Mouse (Mus musculus) liver, embryonic 11.5 days (tissue): ENCODE measurements around the gene C1qtnf9. TPM values are rescaled to one million over a fixed set of nuclear protein-coding genes. Genes with fewer than 3 reads are reported as not detected.

ENCODE experiments used
- ATAC-seq: fragments of 200-750 bp; cut with Nextera tagmentation; replicated peaks from 2 replicates; pipeline ENCODE4 v1.8.0; 2017; ENCODE audit warnings: moderate number of reproducible peaks, mild to moderate bottlenecking, moderate TSS enrichment, moderate library complexity; ENCODE audit not compliant: low FRiP score
- DNase-seq: peaks from one replicate; pipeline ENCODE4 v3.0.0-alpha.2; 2017; ENCODE audit warnings: low spot score
- H3K27ac ChIP-seq: fragments of 300-500 bp; sonication (generic); 2 replicates; pipeline ENCODE4 v1.5.1; 2014; ENCODE audit warnings: mild to moderate bottlenecking, low read depth, low read length, control low read depth
- H3K27me3 ChIP-seq: fragments of 300-500 bp; sonication (generic); replicated peaks from 2 replicates; pipeline ENCODE4 v1.6.1; 2014; ENCODE audit warnings: low read length, mixed read lengths; ENCODE audit not compliant: control insufficient read depth, insufficient read depth
- H3K36me3 ChIP-seq: fragments of 300-500 bp; sonication (generic); 2 replicates; pipeline ENCODE4 v1.6.1; 2014; ENCODE audit warnings: mild to moderate bottlenecking, low read length, moderate library complexity, mixed read lengths; ENCODE audit not compliant: control insufficient read depth, insufficient read depth
- H3K4me1 ChIP-seq: fragments of 300-500 bp; sonication (generic); replicated peaks from 2 replicates; pipeline ENCODE4 v1.6.1; 2014; ENCODE audit warnings: low read length, mixed read lengths; ENCODE audit not compliant: control insufficient read depth, insufficient read depth
- H3K4me2 ChIP-seq: fragments of 300-500 bp; sonication (generic); 2 replicates; pipeline ENCODE4 v1.6.1; 2014; ENCODE audit warnings: mild to moderate bottlenecking, control low read depth, moderate library complexity
- H3K4me3 ChIP-seq: fragments of 300-500 bp; sonication (generic); 2 replicates; pipeline ENCODE4 v1.5.1; 2014; ENCODE audit warnings: low read depth, low read length, control low read depth
- H3K9ac ChIP-seq: fragments of 300-500 bp; sonication (generic); 2 replicates; pipeline ENCODE4 v1.6.1; 2014; ENCODE audit warnings: low read depth, low read length, control low read depth
- H3K9me3 ChIP-seq: fragments of 300-500 bp; sonication (generic); 2 replicates; pipeline ENCODE4 v1.6.1; 2016; ENCODE audit warnings: low read length, inconsistent platforms, mixed read lengths; ENCODE audit not compliant: control insufficient read depth
- WGBS: fragments of 180-500 bp; shearing (Covaris S2); extraction: QIAGEN DNeasy Blood & Tissue Kit; methylation state at CpG from one replicate; pipeline ENCODE4 v1.1.7; 2014; 5-methylcytosine and 5-hydroxymethylcytosine counted together
- polyA plus RNA-seq: library from polyadenylated mRNA; unstranded; fragments of >200 nt; fragmentation: Nextera tagmentation; extraction: Ambion mirVana; gene quantifications from 2 replicates; pipeline ENCODE4 v1.2.1, GENCODE M21; 2014

The C1qtnf9 gene
- polyA plus RNA-seq, 1 experiment from 2014 or later, result 0.19 TPM

DNA sequence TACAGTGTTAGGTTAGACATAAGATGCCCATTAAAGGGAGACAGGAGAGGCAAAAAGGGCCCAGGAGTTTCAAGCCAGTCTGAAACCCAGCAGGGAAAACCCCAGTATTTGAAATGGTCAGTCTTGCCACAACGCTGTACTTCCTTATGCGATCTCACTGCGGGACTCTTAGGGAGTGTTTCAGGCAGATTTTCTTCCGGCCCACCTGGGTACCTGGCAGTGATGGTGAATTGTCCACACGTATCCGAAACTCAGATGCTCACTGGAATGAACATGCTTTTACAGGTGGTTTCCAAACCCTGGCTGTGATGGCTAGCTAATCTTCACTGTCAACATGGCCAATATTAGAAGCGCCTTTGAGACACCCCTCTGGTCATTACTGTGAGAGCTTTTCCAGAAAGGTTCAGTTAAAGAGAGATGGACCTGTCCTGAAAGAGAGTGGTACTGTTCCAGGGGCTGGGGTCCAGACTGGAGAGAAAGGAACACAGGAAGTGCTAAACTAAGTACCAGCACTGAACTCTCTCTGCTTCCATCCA lies 14.3 kb downstream of the C1qtnf9 start:
- ATAC-seq (no peak), DNase-seq (no peak)
- H3K4me2 ChIP-seq, result no peak overlapping the region
- H3K27me3 ChIP-seq, result no peaks in the 10 kb centered on the region
- no peak overlapping the region for H3K9ac ChIP-seq
- no peak overlapping the region for H3K4me3 ChIP-seq
- H3K36me3 ChIP-seq, result no peaks in the 10 kb centered on the region; the same call in 1 of the 2 replicates
- H3K9me3 ChIP-seq, result no peaks in the 10 kb centered on the region
- H3K27ac ChIP-seq, result no peak overlapping the region
- 40% methylated on average over 7 of the region's 7 CpGs for WGBS
- peaks cover 3% of the 10 kb centered on the region for H3K4me1 ChIP-seq

DNA sequence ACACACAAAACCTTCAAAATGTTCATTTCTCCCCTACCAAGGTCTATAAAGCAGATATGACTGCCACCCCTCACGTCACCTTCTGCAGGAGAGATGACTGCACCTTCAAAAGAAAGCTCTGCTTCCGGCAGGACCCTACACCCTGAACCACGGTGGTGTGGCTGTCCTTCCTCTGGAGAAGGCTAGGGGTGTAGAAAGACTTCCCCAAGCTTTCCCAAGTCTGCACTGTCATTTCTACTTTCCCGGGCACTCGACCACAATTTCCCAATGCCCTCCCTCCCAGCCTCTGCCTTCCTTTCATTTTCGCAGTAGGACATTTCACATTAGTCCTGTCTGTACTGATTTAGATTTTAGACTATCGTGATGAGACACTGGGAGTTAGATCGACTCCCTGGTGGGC lies 15.3 kb downstream of the C1qtnf9 start:
- Histone ChIP-seq H3K9ac (peak overlapping the region; percentile 20; the same call in 1 of the 2 replicates), H3K27me3 (no peaks in the 10 kb centered on the region), H3K4me1 (peaks cover 3% of the 10 kb centered on the region), H3K36me3 (no peaks in the 10 kb centered on the region; the same call in 1 of the 2 replicates), H3K9me3 (no peaks in the 10 kb centered on the region), H3K4me2 (peak overlapping the region; percentile 43), H3K4me3 (no peak overlapping the region), H3K27ac (no peak overlapping the region)
- DNase-seq (no peak), ATAC-seq (no peak)
- 33% methylated on average over 8 of the region's 8 CpGs for WGBS

DNA sequence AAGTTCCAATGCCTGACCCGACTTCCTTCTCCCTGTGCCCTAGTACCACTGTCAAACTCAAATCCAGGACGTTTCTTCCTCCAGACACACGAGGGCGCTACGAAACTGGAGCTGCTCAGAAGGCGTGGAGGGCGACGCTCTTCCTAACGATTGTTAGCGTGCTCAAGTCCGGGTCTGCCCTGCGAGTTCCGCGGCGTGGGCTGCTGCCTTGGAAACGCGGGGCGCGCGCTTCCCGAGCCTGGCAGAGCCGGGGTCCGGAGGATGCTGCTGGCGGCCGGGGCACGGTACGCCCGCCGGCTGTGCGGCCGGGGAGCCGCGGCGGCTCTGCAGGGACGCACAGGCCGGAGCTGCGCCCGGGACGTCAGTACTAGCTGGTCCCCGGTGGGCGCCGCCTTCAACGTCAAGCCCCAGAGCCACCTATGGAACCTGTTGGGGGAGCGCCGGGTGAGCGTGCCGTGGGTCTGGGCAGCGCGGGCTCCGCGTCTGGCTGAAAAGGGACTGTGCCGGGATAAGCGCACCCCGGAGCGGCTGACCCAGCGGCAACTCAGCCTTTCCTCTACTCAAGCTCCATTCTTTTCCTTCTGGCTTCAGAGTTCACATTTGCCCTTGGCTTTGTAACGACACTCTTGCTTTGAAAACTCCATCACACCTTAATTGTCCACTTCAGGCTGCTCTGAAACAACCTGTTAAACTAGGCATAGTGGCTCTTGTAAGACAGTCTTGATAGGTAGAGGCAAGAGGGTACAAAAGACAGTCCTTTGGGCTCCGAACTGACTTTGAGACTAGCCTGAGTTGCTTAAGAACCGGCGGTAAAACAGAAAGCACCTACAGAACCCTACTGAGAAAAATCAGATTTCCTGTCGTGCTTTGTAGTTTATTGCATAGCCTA lies 16.7 kb downstream of the C1qtnf9 start, which contains the start of gene Mipep:
Gene Mipep, plus strand, starts transcription at position 147 of the 889 bp plus-strand sequence.
- Histone ChIP-seq H3K27ac (no peak within 1 kb of the TSS), H3K4me2 (peak within 1 kb of the TSS; percentile 89), H3K4me3 (peak within 1 kb of the TSS; percentile 90), H3K4me1 (peaks cover 3% of the 10 kb centered on the region), H3K27me3 (no peaks in the 10 kb centered on the region), H3K36me3 (no peaks in the 10 kb centered on the region; the same call in 1 of the 2 replicates), H3K9me3 (no peaks in the 10 kb centered on the region), H3K9ac (peak within 1 kb of the TSS; percentile 78)
- DNase-seq, result peak; percentile 79
- under 1% methylated on average over 61 of the region's 61 CpGs for WGBS
- peak; percentile 87 for ATAC-seq

DNA sequence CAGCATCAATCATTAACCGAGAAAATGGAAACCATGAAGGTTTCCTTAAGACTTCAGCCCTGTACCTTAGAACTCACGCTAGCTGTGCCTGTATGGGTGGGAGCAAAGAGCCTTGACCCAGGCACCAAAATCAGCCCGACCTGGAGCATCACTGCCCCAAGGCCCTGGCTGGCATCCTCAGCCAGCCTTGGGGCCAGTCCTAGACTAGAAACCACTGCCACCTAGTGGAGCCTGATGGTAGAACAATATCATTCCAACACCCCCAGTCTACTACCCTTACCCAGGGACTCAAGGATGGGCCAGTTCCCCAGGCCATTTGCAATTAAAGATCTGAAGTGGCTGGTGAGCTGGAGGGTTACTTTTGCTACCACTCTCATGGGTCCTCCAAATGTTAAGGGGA lies 22.2 kb downstream of the C1qtnf9 start:
- H3K9me3 ChIP-seq, result no peaks in the 10 kb centered on the region
- WGBS, result 43% methylated on average over 3 of the region's 3 CpGs
- H3K27ac ChIP-seq, result no peak overlapping the region
- no peak overlapping the region for H3K9ac ChIP-seq
- no peaks in the 10 kb centered on the region for H3K27me3 ChIP-seq
- peaks cover 3% of the 10 kb centered on the region for H3K4me1 ChIP-seq
- H3K4me3 ChIP-seq, result no peak overlapping the region
- DNase-seq (no peak), ATAC-seq (no peak; the same call in 1 of the 2 replicates)
- peaks cover 5% of the 10 kb centered on the region; the same call in 1 of the 2 replicates for H3K36me3 ChIP-seq
- no peak overlapping the region for H3K4me2 ChIP-seq

DNA sequence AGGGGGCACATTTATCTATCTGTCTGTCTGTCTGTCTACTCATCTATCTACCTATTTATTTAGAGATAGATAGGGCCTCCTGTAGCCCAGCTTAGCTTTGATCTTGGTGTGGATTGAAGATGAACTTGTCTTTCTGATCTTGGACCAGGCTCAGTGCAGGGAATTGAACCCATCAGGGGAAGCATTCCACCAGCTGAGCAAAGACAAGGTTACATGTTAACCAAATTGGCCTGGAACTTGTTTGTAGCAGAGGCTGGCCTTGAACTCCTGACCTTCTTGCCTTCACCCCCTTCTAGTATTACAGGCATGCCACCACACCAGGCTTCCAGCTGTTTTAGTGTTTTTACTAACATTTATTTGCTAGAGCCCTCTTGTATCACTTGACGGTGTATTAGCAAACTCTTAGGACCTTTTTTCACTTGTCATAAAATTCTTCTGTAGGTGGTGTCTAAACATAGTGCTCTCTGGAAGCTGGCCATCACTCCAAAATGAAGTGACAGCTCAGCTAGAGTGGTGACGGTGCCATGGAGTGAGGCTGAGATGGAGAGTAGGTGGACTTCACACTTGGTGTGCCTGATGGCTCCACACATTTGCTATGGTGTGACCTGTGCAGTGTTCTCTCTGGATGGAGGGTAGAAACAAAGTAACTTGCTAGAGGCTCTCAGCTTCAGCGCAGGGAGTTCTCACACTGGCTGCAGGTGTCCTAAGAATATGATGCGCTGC lies 28.8 kb downstream of the C1qtnf9 start:
- no peak for DNase-seq
- Histone ChIP-seq H3K4me2 (no peak overlapping the region), H3K27me3 (no peaks in the 10 kb centered on the region), H3K9me3 (no peaks in the 10 kb centered on the region), H3K27ac (no peak overlapping the region), H3K4me3 (no peak overlapping the region), H3K4me1 (no peaks in the 10 kb centered on the region), H3K9ac (no peak overlapping the region), H3K36me3 (peaks cover 4% of the 10 kb centered on the region; the same call in 1 of the 2 replicates)
- 82% methylated on average over 4 of the region's 4 CpGs for WGBS
- peak; percentile 29; the same call in 1 of the 2 replicates for ATAC-seq

DNA sequence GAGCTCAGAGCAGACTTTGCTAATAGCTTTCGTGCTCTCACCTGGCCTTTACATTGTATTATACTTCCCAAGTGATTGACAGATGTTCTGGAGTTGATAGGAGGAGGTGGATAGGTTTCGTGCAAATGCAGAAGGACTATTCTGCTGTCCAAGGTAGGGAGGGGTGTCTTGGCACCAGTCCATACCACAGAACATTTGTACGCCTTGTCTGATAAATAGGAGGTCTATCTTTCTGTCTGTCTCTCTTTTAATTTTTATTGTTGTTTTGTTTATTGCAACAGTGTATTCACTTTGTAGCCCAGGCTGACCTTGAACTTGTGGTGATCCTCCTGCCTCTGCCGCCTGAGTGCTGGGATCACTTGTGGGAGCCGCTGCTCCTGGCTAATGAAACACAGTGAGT lies 29.7 kb downstream of the C1qtnf9 start:
- Histone ChIP-seq H3K9me3 (no peaks in the 10 kb centered on the region), H3K27me3 (no peaks in the 10 kb centered on the region), H3K9ac (no peak overlapping the region), H3K36me3 (peaks cover 5% of the 10 kb centered on the region; the same call in 1 of the 2 replicates), H3K4me2 (no peak overlapping the region), H3K4me3 (no peak overlapping the region), H3K4me1 (no peaks in the 10 kb centered on the region), H3K27ac (no peak overlapping the region)
- ATAC-seq, result no peak
- no peak for DNase-seq
- 93% methylated on average over 5 of the region's 5 CpGs for WGBS

DNA sequence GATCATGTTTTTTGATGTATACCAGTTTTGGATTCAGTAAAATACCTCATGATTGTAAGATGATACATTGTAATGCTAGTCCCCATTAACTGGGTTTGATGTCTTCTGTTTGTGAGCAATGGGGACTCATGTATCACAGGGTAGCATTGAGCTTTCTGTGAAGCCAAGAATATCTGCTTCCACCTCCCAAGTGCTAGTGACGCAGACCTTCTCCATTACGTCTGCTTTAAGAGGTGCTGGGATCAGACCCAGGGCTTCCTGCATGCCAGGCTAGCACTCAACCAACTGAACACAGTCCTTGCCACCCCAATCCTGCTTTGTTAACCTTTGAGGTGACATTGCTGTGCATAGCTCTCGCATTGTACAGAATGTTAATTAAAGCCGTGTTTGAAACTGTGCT lies 30.8 kb downstream of the C1qtnf9 start:
- ATAC-seq, result no peak
- no peak for DNase-seq
- 86% methylated on average over 4 of the region's 4 CpGs for WGBS
- no peak overlapping the region for H3K9ac ChIP-seq
- no peaks in the 10 kb centered on the region for H3K4me1 ChIP-seq
- H3K4me3 ChIP-seq, result no peak overlapping the region
- H3K36me3 ChIP-seq, result peaks cover 5% of the 10 kb centered on the region; the same call in 1 of the 2 replicates
- H3K27ac ChIP-seq, result no peak overlapping the region
- H3K9me3 ChIP-seq, result no peaks in the 10 kb centered on the region
- no peak overlapping the region for H3K4me2 ChIP-seq
- no peaks in the 10 kb centered on the region for H3K27me3 ChIP-seq
